Mouse (Mus musculus): ENCODE measurements around the gene Gna15.

The Gna15 gene

DNA sequence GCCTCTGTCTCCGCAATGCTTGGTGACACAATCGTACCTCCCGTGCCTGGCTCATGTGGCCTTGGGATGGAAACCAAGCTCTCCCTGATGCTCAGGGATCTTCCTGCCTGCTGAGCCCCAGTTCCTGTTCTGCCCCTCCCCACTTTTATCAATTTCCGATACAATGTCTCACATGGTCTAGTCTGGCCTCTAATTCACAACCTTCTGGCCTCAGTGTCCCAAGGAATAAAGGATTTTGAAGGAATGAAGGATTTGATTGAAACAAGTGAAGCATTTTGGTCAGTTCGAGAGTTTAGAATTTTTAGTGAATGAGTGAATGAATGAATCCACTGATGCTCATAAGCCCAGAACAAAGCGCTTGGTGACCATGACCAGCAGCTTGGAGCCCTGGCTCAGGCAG, 883 bp downstream of the Gna15 start:
- DNase-seq, result no peak

DNA sequence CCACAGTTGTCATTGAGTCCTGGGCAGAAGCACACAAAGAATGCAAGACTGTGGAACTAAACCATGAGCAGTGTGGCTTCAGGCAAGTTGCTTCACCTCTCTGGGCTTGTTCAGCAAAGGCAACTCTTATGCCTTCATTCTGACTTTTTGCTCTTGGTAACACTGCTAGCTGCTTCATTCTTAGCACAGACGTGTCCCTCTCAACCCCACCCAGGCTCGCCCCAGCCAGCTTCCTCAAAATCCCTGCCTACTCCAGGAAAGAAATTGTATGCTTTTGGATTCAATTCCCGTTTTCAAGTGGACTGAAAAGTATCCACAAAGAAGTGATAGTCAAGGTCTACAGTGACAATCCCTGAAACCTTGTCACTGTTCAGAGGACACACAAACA, 4.1 kb downstream of the Gna15 start:
- no peak for DNase-seq

DNA sequence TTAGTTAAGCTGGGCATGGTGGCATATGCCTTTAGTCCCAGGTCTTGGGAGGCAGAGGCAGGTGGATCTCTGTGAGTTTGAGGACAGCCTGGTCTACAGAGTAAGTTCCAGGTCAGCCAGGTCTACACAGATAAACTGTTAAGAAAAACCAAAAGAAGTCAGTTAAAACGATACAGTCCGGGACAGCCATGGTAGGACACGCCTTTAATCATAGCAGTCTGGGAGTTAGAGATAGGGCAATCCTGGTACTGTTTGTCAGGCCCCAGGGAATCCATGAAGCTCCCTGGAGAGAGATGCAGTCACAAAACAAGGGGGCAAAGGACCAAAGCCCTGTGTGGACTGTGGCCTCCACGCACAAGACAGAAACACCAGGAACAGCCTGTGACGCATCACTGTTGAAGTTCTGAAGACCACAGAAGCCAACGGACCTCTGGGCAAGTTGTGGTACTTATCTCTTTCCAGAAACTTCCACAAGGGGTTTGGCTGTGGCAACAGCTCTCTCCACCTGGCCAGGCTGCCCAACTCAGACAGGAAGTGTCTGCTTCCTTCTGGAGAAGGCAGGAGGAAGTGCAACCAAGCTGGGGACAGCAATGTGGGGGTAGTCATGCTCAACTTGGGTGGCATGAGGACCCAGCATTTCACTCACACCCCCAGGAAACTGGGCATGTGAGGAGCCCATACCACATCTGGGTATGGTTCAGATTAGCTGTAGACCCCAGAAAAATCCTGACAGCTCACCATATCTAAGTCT, 4.6 kb downstream of the Gna15 start:
- no peak for DNase-seq

DNA sequence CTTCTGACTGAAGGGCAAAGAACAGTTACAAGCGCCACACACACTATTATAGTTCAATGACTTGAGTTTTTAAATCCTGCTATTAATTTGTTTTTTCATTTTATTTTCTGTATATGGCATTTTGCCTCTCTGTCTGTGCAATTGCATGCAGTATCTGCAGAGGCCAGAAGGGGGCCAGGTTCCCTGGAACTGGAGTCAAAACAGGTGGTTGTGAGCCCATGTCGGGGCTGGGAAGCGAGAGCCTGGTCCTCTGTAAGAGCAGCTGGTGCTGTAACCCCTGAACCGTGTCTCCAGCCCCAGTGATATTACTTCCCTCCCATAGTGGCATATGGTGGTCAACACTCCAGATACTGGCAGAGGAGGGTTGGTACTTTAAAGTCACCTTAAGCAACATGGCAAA, 5.5 kb downstream of the Gna15 start:
- DNase-seq, result peak; percentile 43

DNA sequence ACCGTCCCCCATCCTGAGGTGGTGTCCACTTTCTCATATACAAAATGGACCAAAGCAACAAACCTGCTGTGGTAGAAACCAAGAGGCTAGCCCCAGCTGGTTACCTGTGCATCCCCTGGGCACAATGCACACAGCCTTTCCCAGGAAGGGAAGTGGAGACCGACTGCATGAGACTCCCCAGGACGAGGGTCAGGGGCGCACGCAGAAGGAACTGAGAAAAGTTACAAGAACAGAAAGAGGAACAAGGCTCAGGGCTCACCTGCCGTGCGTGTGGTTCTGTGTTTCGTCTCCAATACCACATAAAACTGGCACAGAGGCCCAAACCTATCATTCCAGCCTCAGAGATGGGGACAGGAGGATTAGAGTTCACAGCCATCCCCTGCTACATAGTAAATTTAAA, 6.8 kb downstream of the Gna15 start:
- DNase-seq, result no peak

DNA sequence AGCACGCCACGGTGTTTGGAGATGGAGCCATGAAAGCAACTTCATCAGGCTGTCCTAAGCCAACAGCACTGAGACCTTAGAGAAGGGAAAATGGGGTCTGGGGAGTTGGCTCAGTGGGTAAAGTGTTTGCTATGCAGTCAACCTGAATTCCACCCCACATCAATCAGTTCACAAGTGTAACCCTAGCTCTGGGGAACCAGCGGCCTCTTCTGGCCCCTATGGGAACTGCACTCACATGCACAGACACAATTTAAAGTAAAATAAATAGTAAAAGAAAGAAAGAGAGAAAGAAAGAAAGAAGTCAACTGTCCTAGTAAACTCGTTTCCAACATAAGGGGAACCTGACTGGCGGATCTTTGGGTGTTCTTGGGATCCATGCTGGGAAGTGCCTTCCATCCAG, 10.2 kb downstream of the Gna15 start:
- DNase-seq, result no peak

DNA sequence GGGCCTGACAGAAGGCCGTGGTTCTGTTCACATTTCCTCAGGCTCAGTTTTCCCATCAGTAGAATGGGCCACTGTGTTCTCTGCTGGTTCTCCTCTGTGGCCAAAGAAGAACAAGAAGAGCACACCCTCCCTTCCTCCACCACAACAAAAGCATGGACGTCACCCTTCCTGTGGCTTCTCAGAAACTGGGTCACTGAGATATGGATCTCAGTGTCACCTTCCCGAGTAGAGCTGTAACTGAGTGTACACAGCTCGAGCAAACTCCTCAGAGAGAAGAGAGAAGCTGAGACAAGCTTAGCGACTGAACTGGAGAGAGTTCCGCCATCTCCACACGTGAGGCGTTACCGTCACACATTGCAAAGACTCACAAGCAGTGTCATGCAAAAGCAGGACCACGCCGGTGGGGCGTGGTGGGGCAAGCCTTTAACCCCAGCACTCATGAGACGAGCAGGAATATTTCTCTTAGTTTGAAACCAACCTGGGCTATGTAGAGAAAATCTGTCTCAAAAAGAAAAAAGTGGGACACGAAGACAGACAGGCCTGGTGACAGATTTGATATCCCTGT, 13.7 kb downstream of the Gna15 start:
- DNase-seq, result no peak

DNA sequence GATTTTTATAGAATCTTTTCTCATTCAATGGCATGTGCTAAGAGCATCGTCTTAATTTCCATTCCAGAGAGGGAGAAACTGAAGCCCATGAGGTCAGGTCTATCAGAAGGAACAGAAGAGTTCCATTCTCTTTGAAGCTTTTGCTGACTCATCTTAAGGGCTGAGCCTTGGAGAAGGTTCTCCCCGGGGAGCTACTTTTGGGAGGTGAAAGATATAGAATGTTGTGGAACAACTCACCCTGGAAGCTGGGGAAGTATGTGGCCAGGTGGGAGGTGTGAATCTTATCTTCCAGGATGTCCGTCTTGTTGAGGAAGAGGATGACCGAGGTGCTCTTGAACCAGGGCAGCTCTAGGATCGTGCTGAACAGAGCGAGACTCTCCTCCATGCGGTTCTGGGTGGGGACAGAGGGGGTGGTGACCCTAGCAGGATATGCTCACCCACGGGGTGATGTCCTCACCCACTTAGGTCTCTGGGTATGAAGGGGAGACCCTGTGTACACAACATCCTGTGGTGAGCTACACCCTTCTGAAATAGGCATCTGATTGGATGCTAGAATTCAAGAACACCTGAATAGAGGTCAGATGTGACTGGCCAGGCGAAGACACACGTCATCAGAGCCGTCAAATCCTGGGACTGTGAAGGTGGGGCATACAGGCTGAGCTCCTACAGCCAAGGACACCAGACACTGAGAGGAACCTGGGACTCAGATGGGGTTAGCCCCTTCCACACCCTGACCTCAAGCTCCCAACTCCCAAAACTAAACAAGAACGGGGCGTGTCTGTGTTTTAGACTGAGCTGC, 16.1 kb downstream of the Gna15 start:
- DNase-seq, result no peak

DNA sequence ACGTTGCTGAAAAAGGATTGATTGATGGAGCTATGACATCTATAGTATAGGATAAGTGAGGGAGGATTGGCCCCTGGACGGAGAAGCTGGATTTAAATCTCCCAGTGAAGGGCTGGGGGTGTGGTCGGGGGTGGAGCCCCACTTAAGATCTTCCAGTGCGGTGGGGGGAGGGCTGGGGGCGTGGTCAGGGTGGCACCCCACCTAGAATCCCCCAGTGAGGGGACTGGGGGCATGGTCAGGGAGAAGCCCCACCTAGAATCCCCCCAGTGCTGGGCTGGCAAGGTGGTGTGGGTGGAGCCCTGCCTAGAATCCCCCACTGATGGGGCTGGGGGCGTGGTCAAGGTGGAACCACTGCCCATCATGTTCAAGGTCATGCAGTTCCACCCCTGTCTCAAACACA, 16.9 kb downstream of the Gna15 start:
- DNase-seq, result no peak

DNA sequence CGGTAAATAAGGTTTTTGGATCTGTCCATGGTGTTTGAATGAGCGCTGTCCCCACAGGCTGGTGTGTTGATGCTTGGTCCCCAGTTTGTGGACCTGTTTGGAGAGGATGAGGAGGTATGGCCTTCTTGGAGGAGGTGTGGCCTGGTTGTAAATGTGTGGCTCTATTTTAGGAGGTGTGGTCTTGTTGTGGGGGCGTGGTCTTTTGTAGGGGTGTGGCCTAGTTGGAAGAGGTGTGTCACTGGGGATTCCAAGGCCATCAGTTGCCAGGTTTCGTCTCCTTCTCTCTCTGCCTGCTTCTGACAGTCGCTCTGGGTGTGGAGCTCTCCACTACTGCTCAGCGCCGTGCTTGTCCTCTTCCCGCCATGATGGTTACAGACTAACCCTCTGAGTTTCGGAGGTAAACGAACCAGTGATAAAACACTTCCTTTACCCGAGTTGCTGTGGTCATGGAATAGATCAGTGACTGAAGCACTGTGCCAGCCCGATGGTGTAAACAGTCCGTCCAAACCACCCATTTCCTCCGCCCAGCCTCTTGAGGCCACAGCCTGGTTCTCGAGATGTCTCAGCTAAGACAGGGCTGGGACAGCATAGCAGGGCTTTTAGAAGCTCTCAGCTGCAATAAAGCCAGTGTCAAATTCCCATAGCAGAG, 18.9 kb downstream of the Gna15 start:
- no peak for DNase-seq

DNA sequence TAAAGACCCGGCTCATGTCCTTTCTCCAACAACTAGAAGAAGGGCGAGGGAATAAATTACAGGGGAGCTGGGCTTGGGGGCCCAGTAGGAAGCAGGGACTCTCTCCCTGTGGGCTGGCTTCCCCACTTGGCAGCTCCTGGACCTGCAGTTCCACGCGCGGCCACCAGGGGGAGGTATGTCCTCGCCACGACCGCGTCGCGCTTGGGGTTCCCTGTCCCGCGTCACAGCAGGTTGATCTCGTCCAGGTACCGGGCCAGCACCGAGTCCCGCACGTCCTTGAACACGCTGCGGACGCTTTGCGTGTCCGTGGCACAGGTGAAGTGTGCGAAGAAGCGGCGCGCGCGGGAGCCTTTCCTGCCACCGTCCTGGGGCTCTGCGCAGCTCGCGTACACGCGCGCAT, 21.4 kb downstream of the Gna15 start:
- DNase-seq, result peak; percentile 79

DNA sequence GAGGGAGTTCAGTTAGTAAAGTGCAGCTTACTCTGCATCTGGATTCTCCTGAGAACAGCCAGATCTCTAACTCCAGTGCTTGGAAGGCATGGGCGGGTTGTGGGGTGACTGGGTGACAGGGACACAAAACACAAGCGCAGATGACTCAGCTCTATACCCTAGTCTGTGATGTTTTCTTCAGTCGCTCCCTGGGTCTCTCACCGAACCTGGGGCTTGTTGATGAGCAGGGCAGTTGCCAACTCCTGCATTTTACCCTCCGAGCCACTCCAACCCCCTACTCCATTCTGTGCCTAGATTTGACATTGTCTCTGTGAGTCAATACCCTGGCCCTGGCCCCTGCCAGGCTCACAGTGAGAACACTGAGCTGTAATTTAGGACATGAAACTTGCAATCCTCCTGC, 22.2 kb downstream of the Gna15 start:
- DNase-seq, result no peak

DNA sequence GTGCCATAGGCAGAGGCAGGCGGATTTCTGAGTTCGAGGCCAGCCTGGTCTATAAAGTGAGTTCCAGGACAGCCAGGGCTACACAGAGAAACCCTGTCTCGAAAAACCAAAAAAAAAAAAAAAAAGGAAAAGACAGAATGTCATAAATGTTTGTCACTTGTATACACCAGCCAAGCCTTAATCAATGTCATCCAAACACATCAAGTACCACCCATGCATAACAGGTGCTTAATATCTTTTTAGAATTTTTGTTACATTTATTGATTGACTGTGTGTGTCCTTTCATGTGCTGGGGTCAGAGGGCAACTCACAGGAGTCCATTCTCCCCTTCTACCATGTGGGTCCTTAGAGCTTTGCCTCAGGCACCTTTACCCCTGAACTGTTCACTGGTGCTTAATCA, 24.0 kb downstream of the Gna15 start, which contains the start of gene S1pr4:
Gene S1pr4, minus strand, starts transcription at position 101 of the 400 bp plus-strand sequence.
- DNase-seq, result no peak

DNA sequence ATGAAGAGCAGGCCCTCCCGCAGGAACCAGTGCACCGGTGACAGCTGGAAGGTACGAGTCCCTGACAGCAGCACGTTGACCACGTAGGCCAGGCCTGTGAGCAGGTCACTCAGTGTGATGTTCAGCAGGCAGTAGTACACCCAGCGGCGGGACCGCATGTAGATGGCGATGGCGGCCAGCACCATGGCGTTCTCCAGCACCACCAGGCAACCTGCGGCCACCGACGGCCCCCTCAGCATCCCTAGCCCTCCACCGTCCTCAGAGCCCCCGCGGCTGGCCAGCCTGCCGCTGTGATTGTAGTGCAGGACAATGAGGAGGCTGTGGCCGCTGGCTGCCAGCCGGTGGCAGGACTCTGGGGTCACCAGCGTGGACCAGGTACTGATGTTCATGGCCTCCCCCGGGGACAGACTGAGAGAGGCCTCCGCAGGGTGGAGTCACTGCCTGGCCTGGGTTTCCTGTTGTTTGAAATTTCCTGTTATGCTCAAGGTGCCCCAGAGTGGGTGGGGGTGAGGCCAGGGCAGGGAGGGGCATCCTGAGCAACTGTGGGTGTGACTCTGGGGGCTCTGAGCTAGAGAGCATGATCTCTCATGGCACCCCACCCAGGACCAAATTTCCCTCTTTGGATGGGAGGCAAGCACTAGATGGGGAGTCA, 24.6 kb downstream of the Gna15 start:
- peak; percentile 61 for DNase-seq

DNA sequence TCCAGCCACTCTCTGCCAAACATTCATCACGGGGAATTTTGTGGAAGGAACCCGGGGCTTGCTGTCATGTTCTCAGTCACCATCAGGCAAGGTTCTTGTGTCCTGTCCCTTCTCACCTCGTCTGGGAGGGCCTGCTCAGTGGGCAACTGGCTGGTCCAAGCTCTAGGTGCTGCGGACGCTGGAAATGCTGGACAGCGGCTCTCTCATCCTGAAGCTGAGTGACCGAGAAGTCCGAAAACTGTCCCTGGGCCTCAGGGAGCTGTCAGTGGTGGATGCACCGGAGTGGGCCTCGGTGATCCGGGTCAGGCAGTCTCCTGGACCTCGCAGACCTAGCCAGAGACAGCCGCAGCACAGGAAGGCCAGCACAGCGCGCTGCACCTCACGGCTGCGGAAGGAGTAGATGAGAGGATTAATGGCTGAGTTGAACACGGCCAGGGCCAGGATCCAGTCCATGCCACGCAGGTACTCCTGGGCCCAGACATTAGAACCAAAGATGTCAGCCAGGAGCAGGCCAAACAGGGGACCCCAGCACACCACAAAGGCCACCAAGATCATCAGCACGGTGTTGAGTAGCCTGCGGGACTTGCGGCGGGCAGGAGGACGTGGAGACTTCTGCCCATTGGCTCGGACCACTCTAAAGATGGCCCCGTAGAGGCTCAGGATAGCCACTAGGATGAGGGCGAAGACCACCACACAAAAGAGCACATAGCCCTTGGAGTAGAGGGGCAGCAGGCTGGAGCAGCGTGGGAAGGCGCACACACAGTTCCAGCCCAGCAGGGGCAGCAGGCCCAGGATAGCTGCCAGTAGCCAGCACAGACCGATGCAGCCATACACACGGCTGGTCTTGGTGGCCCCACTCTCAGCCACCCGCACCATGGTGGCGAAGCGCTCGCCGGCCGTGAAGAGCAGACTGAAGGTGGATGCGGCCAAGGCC, 25.4 kb downstream of the Gna15 start:
- DNase-seq, result no peak

DNA sequence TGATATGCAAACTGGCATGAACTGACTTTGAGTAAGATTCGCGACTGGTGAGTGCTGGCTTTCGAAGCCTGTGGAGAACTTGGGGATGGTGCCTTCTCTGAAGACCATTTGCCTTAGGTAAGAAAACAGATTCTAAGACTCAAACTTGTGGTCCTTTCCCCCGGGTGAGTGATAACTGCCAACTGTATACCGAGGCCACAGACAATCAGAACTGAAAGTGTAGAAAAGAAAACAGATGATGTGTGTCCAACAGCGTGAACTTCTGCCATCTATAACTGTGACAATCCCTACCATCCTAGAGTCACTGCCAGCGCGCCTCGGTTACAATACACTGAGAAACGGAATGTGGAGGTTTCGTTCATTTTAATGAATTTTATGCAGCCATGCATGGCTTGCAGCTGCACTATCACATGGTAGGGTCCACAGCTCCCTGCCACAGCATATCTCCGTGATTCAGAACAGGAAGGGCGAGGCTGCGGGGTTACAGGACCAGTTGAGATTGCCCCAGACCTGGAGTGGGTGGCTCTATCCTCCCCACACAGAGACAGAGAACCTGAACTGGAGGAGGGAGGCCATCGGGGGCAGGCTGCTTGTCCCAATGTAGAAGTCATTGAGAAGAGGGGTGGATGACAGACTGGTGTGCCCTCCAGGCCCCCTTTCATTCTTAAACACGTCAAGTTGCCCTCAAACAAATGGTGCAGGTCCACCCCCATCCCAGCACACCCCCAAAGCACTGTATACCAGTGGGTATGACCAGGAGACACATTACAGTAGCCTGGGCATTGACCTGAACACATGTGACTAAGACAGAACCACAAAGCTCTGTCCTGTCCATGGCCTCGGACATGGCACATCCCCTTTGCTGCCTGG, 26.4 kb downstream of the Gna15 start:
- DNase-seq, result no peak

DNA sequence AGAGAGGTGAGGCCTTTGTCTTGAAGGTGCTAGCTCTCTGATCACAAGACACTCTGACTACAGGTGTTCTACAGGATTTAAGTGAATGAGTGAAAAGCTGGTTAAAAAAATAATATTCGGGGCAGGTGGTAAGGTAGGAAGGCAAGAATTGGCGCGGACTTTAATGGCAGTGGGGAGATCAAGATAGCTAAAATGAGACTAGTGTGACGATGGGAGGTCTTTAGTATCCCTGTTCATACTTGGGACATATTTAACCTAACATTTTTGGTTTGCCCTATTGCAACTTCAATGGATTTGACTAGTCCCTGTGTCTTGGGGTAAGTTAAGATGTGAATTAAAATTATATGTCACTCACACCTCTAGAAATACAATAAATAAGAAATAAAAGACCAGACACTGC, 27.1 kb downstream of the Gna15 start:
- DNase-seq, result no peak

DNA sequence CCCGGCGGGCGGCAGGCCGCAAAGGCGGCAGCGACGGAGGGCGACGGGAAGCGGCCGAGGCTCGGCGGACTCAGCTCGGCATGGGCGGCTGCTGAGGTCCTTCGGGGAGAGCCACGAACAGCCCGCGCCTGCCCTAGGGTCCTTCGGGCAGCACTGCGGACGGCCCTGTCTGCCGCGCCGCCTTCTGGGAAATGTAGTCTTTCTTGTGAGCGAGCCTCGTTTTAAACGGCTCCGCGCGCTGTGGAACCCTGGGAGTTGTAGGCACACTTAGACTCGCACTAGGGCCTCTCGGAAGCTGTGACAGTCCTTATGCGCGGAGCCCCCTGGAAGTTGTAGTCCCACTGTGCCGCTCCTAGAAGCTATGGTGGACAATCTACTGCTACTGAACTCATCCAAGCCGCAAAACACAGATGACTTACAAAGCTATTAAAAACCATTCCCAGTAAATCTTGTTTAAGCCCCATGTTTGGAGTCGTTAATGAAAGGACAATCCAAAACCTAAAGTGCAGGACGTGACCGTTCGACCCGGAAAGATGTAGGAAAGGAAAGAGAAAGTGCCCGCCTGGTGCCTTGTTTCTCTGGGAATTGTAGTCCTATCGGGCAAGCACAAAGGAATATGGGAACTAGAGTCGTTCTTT, 27.6 kb downstream of the Gna15 start, which contains the start of gene Ncln:
Gene Ncln, minus strand, starts transcription at position 129 of the 638 bp plus-strand sequence.
- DNase-seq, result peak; percentile 99

DNA sequence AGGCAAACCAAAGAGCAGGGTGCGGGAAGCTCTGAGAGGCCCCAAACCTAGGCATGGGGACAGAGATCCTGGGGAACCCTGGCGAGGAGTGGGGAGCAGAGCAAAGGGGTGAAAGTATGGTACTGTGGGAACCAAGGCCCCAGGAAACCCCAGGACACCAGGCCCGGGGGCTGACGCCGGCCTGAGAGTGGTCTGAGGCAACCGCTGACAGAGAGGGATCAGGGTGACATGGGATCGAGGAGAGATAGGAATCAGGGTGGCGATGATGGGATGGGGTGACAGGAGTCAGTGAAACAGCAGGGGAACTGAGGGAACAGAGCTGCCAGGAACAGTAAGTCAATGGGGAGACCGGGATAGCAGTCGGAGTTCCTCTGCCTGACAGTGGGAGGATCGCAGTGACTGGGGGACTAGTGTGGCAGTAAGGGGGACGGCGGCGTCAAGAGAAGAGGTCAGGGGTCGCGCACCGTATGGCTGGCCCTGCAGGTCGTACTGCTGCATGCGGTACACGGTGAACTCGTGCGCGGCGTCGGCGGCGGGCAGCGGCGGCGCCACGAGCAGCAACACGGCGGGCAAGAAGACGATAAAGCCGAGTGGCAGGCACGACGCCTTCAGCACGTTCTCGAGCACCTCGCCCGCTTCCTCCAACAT, 28.3 kb downstream of the Gna15 start:
- no peak for DNase-seq

DNA sequence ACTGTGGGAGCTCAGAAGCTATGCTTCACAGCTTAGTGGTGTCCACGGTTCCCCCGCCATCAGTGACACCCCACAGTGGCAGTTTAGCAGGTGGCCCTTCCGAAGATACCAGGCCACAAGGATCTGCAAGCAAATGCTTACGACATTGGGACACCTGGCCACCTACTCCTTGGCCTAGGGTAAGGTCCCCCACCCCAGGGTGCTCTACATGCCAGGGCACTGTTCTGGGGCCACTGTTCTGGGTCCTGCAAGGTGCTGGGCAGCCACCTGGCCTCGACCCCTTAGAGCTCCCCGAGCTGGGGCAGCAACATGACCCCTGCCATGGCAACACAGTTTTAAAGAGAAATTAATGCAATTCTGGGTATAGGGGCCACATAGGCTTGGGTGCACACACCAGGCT, 28.9 kb downstream of the Gna15 start:
- no peak for DNase-seq
